Mouse (Mus musculus): ENCODE measurements around the gene Bhlha9.
"Not testable (repeated sequence)": the region's sequence is repeated elsewhere in the genome, so short reads cannot be mapped to it uniquely, and the experiment has no call there.

Gene Bhlha9

GRCm38 (mm10) chr11:76661790-76662468, 10.3 kb upstream of the Bhlha9 start:
- no peak for DNase-seq (ENCODE audit: low read depth)

- no peak for DNase-seq (ENCODE audit: low read depth)
Observed at GRCm38 (mm10) chr11:76666002-76666649, 6.1 kb upstream of the Bhlha9 start.

GRCm38 (mm10) chr11:76667807-76668206, 4.5 kb upstream of the Bhlha9 start:
- DNase-seq (ENCODE audit: low read depth) = no peak

GRCm38 (mm10) chr11:76672561-76673384, 503 bp downstream of the Bhlha9 start:
- DNase-seq (ENCODE audit: low read depth) = no peak

GRCm38 (mm10) chr11:76674199-76674598, 1.9 kb downstream of the Bhlha9 start:
- no peak for DNase-seq (ENCODE audit: low read depth)

- DNase-seq (ENCODE audit: low read depth) = no peak
Observed at GRCm38 (mm10) chr11:76674704-76675103, 2.4 kb downstream of the Bhlha9 start.

GRCm38 (mm10) chr11:76679508-76679907, 7.2 kb downstream of the Bhlha9 start, which contains the start of gene Trarg1:
Trarg1 (plus strand) TSS chr11:76679808.
- not testable (repeated sequence) for DNase-seq (ENCODE audit: low read depth)

GRCm38 (mm10) chr11:76685604-76686003, 13.3 kb downstream of the Bhlha9 start:
- no peak for DNase-seq (ENCODE audit: low read depth)

GRCm38 (mm10) chr11:76692096-76692495, 19.8 kb downstream of the Bhlha9 start:
- DNase-seq (ENCODE audit: low read depth) = no peak

GRCm38 (mm10) chr11:76695810-76696209, 23.5 kb downstream of the Bhlha9 start:
- no peak for DNase-seq (ENCODE audit: low read depth)

GRCm38 (mm10) chr11:76699626-76700025, 27.4 kb downstream of the Bhlha9 start:
- DNase-seq (ENCODE audit: low read depth) = no peak

- DNase-seq (ENCODE audit: low read depth) = no peak
Observed at GRCm38 (mm10) chr11:76707656-76708055, 35.4 kb downstream of the Bhlha9 start.

GRCm38 (mm10) chr11:76708066-76708465, 35.8 kb downstream of the Bhlha9 start:
- no peak for DNase-seq (ENCODE audit: low read depth)

GRCm38 (mm10) chr11:76708881-76709280, 36.6 kb downstream of the Bhlha9 start:
- no peak for DNase-seq (ENCODE audit: low read depth)

GRCm38 (mm10) chr11:76709625-76710452, 37.6 kb downstream of the Bhlha9 start:
- DNase-seq (ENCODE audit: low read depth) = no peak

GRCm38 (mm10) chr11:76717000-76717399, 44.7 kb downstream of the Bhlha9 start:
- no peak for DNase-seq (ENCODE audit: low read depth)

Data from c-Kit-positive CD71-negative TER-119-negative erythroid progenitor cells, embryonic 14.5 days (primary cell).